Mouse (Mus musculus): ENCODE results near the gene Slc39a11.

- TF ChIP-seq CTCF (IDR thresholded peaks at IDR 0.05; ENCODE audit: extremely low read depth, insufficient read length, insufficient replicate concordance, low read depth, low read length) (no peak), POLR2A (IDR thresholded peaks at IDR 0.05; ENCODE audit: low read depth, low read length) (no peak)
Measured at GRCm38 (mm10) chr11:113664279-113664678, 14.4 kb upstream of the Slc39a11 start.

Data from small intestine, adult 2 months (tissue).